Mouse (Mus musculus) macrophage (primary cell): ENCODE results near the gene Vps35. TPM values are rescaled to one million over a fixed set of nuclear protein-coding genes. Genes with fewer than 3 reads are reported as not detected.

Experiments used
- H3K27ac ChIP-seq: fragments of 350-480 bp; formaldehyde crosslinking; 2 replicates; pipeline ENCODE4 v1.9.0; 2021
- H3K36me3 ChIP-seq: fragments of 350-480 bp; formaldehyde crosslinking; 2 replicates; pipeline ENCODE4 v1.9.0; 2021; ENCODE audit errors: inconsistent target
- H3K4me3 ChIP-seq: fragments of 350-480 bp; formaldehyde crosslinking; 2 replicates; pipeline ENCODE4 v1.9.0; 2021; ENCODE audit errors: inconsistent target
- H3K79me2 ChIP-seq: fragments of 350-480 bp; formaldehyde crosslinking; 2 replicates; pipeline ENCODE4 v1.9.0; 2021; ENCODE audit errors: inconsistent target
- WGBS: methylation state at CpG from one replicate; pipeline ENCODE4 v1.1.7; 2026; ENCODE audit warnings: inconsistent platforms; ENCODE audit not compliant: missing documents; 5-methylcytosine and 5-hydroxymethylcytosine counted together
- polyA plus RNA-seq: library from polyadenylated mRNA; stranded (reverse); fragments of 250-400 nt; gene quantifications from 3 replicates; pipeline ENCODE4 v1.2.4, GENCODE M21; 2018; ENCODE audit warnings: inconsistent platforms

Vps35 gene
- polyA plus RNA-seq, 1 experiment from 2014 or later, result 180 TPM

GRCm38 (mm10) chr8:85302931-85303330, 3.3 kb upstream of the Vps35 start:
- Histone ChIP-seq H3K36me3 (peaks cover 33% of the 10 kb centered on the region), H3K27ac (no peak overlapping the region), H3K79me2 (peaks cover 54% of the 10 kb centered on the region), H3K4me3 (no peak overlapping the region)
- 69% methylated on average over 3 of the region's 3 CpGs for whole genome bisulfite sequencing

GRCm38 (mm10) chr8:85301941-85302340, 2.3 kb upstream of the Vps35 start:
- peaks cover 64% of the 10 kb centered on the region for H3K79me2 ChIP-seq
- H3K4me3 ChIP-seq, result no peak overlapping the region
- 89% methylated on average over 1 of the region's 1 CpGs for WGBS
- H3K27ac ChIP-seq, result no peak overlapping the region
- H3K36me3 ChIP-seq, result peaks cover 23% of the 10 kb centered on the region

DNA sequence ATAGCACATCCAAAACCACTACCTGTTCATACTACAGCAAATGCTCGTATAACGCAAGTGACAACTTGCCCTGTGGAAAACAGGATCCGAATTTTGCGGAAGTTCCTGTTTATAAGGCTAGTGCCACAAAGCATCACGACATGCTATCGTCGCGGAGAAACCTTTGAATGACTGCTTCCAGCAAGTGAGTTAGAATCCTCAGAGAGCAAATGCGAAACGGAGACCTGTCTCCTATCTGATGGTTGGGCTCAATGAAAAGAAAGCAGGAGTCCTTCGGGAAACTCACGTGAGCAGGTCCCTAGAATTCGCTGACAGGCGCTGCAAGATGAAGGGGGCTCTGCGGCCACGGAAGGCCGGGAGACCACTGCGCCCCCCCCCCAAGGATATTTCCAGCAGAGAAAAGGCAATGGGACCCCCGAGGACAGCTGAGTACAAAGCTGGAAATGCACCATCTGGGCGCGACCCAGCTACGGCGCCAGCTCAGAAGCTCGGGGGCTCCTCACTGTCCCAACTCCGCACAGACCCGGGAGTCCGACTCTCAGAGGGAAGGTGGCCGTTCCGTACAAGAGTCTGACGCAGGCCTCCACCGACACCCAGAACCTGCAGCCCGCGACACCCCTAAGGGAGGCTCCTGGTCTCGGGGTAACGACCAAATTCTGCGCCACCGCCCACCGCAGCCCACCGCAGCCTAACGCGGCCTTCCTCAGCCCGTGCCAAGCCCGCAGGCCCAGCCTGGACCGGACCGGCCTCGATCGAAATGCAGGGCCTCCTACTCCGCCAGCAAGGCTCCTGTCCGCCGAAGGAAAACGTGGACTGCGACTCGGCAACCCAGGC, 785 bp downstream of the Vps35 start:
- H3K36me3 ChIP-seq, result peaks cover 21% of the 10 kb centered on the region
- WGBS, result 2% methylated on average over 52 of the region's 53 CpGs
- H3K4me3 ChIP-seq, result peak overlapping the region; percentile 98
- H3K79me2 ChIP-seq, result peaks cover 95% of the 10 kb centered on the region
- H3K27ac ChIP-seq, result peak overlapping the region; percentile 97

GRCm38 (mm10) chr8:85286846-85287245, 12.8 kb downstream of the Vps35 start:
- WGBS, result 88% methylated on average over 1 of the region's 1 CpGs
- Histone ChIP-seq H3K36me3 (peaks cover 89% of the 10 kb centered on the region), H3K27ac (no peak overlapping the region), H3K4me3 (no peak overlapping the region), H3K79me2 (peaks cover 56% of the 10 kb centered on the region)

DNA sequence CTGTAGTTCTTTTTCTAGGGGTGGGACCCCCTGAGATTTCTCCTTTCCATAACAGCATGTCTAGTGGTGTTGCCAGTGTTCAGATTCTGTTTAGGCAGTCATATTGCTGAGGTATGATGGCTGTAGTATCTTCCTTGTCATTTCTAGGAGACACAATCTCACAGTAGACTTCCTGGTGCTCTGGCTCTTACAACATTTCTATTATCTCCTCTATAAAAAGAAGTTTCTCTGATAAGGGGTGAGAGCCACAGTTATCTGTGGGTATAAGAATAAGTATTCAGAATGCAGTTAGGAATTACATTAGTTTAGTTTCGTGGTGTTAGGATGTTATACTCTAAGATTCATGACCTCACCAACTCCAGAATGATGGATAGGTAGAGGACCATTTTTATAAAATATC, 72.3 kb downstream of the Vps35 start:
- Histone ChIP-seq H3K4me3 (no peak overlapping the region), H3K27ac (no peak overlapping the region), H3K36me3 (no peaks in the 10 kb centered on the region), H3K79me2 (no peaks in the 10 kb centered on the region)
- WGBS, result 83% methylated on average over 1 of the region's 1 CpGs

GRCm38 (mm10) chr8:85225688-85226087, 73.9 kb downstream of the Vps35 start, which contains the start of gene Olfr371:
Olfr371 (plus strand) TSS chr8:85225988.
- 25% methylated on average over 1 of the region's 1 CpGs for WGBS
- Histone ChIP-seq H3K4me3 (no peak within 1 kb of the TSS), H3K27ac (no peak within 1 kb of the TSS), H3K79me2 (no peaks in the 10 kb centered on the region), H3K36me3 (no peaks in the 10 kb centered on the region)

DNA sequence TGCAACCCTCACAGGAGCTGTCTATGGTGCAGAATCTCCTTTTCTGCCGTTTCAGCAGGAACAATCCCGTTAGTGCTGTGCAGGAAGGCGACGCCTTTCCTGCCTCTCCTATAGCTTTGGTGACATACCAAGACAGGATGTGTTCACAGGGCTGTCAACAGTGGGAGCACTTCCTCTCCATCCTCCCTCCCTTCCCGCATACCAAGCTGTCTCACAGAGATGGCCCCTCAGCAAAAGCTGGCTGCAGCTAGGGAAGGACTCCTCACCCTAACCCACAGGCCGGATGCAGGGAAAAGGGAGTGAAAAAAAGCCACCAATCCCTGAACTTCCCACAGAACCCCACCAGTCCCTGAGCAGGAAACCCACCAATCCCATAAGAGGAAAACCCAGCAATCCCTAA, 78.6 kb downstream of the Vps35 start:
- WGBS, result 17% methylated on average over 6 of the region's 6 CpGs
- H3K27ac ChIP-seq, result no peak overlapping the region
- no peak overlapping the region for H3K4me3 ChIP-seq
- no peaks in the 10 kb centered on the region for H3K79me2 ChIP-seq
- no peaks in the 10 kb centered on the region for H3K36me3 ChIP-seq

DNA sequence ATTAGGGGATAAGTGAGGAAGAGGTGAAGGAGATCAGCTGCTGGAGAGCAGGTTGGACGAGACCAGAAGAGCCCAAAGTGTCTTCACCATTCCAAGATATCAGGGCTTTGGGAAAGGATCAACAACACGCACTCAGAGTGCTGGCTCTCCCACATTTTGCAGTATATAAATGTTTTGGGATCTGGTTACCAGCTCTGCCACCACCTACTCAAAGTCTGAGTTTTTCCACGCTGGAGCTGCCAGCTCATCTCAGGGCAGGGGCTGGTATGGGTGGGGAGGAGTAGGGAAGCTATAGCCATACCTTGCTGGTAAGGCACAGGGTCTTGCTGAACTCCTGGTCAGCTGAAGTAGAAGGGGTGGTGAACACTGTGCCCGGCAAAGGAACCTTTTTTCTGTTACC, 79.4 kb downstream of the Vps35 start:
- H3K36me3 ChIP-seq, result no peaks in the 10 kb centered on the region

More for the DNA sequence above, 79.4 kb downstream of the Vps35 start:
- Histone ChIP-seq H3K79me2 (no peaks in the 10 kb centered on the region), H3K27ac (no peak overlapping the region), H3K4me3 (no peak overlapping the region)
- WGBS, result 75% methylated on average over 3 of the region's 4 CpGs

Other genes with a start within 250 kb of the Vps35 start
- 4.8 to 12.5 TPM (median 8.4 TPM) in 3 replicates for gene Fbxw9, start 239.7 kb downstream of the Vps35 start, polyA plus RNA-seq
- not detected in 3 replicates for gene Gm5741, start 231.8 kb downstream of the Vps35 start, polyA plus RNA-seq
- gene Dhps, start 228.0 kb downstream of the Vps35 start, polyA plus RNA-seq, result 28.6 to 47.4 TPM (median 37.1 TPM) in 3 replicates
- gene Wdr83os, start 219.1 kb downstream of the Vps35 start, polyA plus RNA-seq, result 66.3 to 79.6 TPM (median 68.7 TPM) in 3 replicates
- 13.5 to 19.5 TPM (median 15.7 TPM) in 3 replicates for gene Wdr83, start 218.5 kb downstream of the Vps35 start, polyA plus RNA-seq
- gene Man2b1, start 216.5 kb downstream of the Vps35 start, polyA plus RNA-seq, result 375 to 585 TPM (median 491 TPM) in 3 replicates
- gene Zfp791, start 176.7 kb downstream of the Vps35 start, polyA plus RNA-seq, result 1.2 to 2.6 TPM (median 1.4 TPM) in 3 replicates
- not detected in 3 replicates for gene Cks1brt, start 147.9 kb downstream of the Vps35 start, polyA plus RNA-seq
- gene Olfr371, start 73.8 kb downstream of the Vps35 start, polyA plus RNA-seq, result not detected in 3 replicates
- 10.2 to 36.3 TPM (median 12.3 TPM) in 3 replicates for gene Orc6, start 170 bp downstream of the Vps35 start, polyA plus RNA-seq
- gene Mylk3, start 86.5 kb upstream of the Vps35 start, polyA plus RNA-seq, result 0.06 TPM in 1 of 3 replicates, not detected in the others
- 15.6 to 28.1 TPM (median 17.6 TPM) in 3 replicates for gene 4921524J17Rik, start 133.0 kb upstream of the Vps35 start, polyA plus RNA-seq
- gene Gpt2, start 192.8 kb upstream of the Vps35 start, polyA plus RNA-seq, result 4.7 to 7.9 TPM (median 5.4 TPM) in 3 replicates